Mouse (Mus musculus): Measurements from ENCODE around the gene Frem1. TPM values are rescaled to one million over a fixed set of nuclear protein-coding genes. Genes with fewer than 3 reads are reported as not detected.

Frem1 gene
- total RNA-seq, 2 experiments from 2014 or later = 2.0 TPM

GRCm38 (mm10) chr4:82934308-82934707 is 117.8 kb downstream of the Frem1 start:
- DNase-seq = peak; percentile 55 to 62
- intact Hi-C loops (cut with DNase I) = loop anchor here (5.0 to 10.0 kb wide), 2 partner anchors 248 to 1370 kb away; no protein-coding TSS in a partner anchor

- peak; percentile 79 to 88 for DNase-seq
- intact Hi-C loops (cut with DNase I) = loop anchor here (1.0 to 10.0 kb wide), 5 partner anchors 129 to 1755 kb away; no protein-coding TSS in a partner anchor
These were observed 118.4 kb downstream of the Frem1 start for GRCm38 (mm10) chr4:82933698-82934210.

- intact Hi-C loops (cut with DNase I) = loop anchor here (5.0 to 10.0 kb wide), 2 partner anchors 252 to 1365 kb away; no protein-coding TSS in a partner anchor
- no peak for DNase-seq
These were observed 122.1 kb downstream of the Frem1 start for GRCm38 (mm10) chr4:82930079-82930478.

- intact Hi-C loops (cut with DNase I) = no loop called here
- no peak for DNase-seq
These were observed 130.2 kb downstream of the Frem1 start for GRCm38 (mm10) chr4:82921962-82922361.

GRCm38 (mm10) chr4:82918625-82919024 is 133.5 kb downstream of the Frem1 start:
- DNase-seq = no peak
- intact Hi-C loops (cut with DNase I) = no loop called here

GRCm38 (mm10) chr4:82916678-82917050 is 135.5 kb downstream of the Frem1 start:
- intact Hi-C loops (cut with DNase I) = no loop called here
- no peak for DNase-seq

- DNase-seq = peak; percentile 26 to 39
- intact Hi-C loops (cut with DNase I) = no loop called here
These were observed 136.0 kb downstream of the Frem1 start for GRCm38 (mm10) chr4:82916003-82916677.

GRCm38 (mm10) chr4:82915576-82915975 is 136.6 kb downstream of the Frem1 start:
- DNase-seq = peak in 1 of 2 experiments; percentile 16
- intact Hi-C loops (cut with DNase I) = no loop called here

- intact Hi-C loops (cut with DNase I) = no loop called here
- no peak for DNase-seq
These were observed 137.5 kb downstream of the Frem1 start for GRCm38 (mm10) chr4:82914601-82915143.

GRCm38 (mm10) chr4:82895227-82895626 is 156.9 kb downstream of the Frem1 start:
- no peak for DNase-seq
- intact Hi-C loops (cut with DNase I) = no loop called here

GRCm38 (mm10) chr4:82892247-82892646 is 159.9 kb downstream of the Frem1 start:
- intact Hi-C loops (cut with DNase I) = no loop called here
- DNase-seq = no peak

GRCm38 (mm10) chr4:82891566-82891965 is 160.6 kb downstream of the Frem1 start:
- no peak for DNase-seq
- intact Hi-C loops (cut with DNase I) = no loop called here

GRCm38 (mm10) chr4:82891049-82891448 is 161.1 kb downstream of the Frem1 start:
- peak; percentile 16 for DNase-seq
- intact Hi-C loops (cut with DNase I) = no loop called here

GRCm38 (mm10) chr4:82890585-82890984 is 161.6 kb downstream of the Frem1 start:
- intact Hi-C loops (cut with DNase I) = no loop called here
- no peak for DNase-seq

GRCm38 (mm10) chr4:82886148-82886547 is 166.0 kb downstream of the Frem1 start:
- no peak for DNase-seq
- intact Hi-C loops (cut with DNase I) = no loop called here

- DNase-seq = no peak
- intact Hi-C loops (cut with DNase I) = no loop called here
These were observed 166.6 kb downstream of the Frem1 start for GRCm38 (mm10) chr4:82885535-82885913.

GRCm38 (mm10) chr4:82884636-82885534 is 167.3 kb downstream of the Frem1 start, which contains the start of gene Cer1:
Cer1 (minus strand) TSS chr4:82885148.
- DNase-seq = peak in 1 of 2 experiments; percentile 10
- intact Hi-C loops (cut with DNase I) = no loop called here

- no peak for DNase-seq
- intact Hi-C loops (cut with DNase I) = no loop called here
These were observed 169.6 kb downstream of the Frem1 start for GRCm38 (mm10) chr4:82882500-82882899.

GRCm38 (mm10) chr4:82881366-82881765 is 170.8 kb downstream of the Frem1 start:
- intact Hi-C loops (cut with DNase I) = no loop called here
- no peak for DNase-seq

GRCm38 (mm10) chr4:82880243-82880642 is 171.9 kb downstream of the Frem1 start:
- DNase-seq = no peak
- intact Hi-C loops (cut with DNase I) = no loop called here

GRCm38 (mm10) chr4:82879152-82879551 is 173.0 kb downstream of the Frem1 start:
- intact Hi-C loops (cut with DNase I) = no loop called here
- DNase-seq = no peak

Data from heart, postnatal 10 days (tissue).